Mouse (Mus musculus): ENCODE measurements at regions not wholly inside any gene's neighbourhood (a gene's known extent, or its start where the extent isn't known, plus 50 kb on each side); places are given as distances from the start of the nearest gene placed in this dataset.

- no peak overlapping the region for H3K9ac ChIP-seq (ENCODE audit: control insufficient read depth, low read depth, low read length, poor library complexity, severe bottlenecking)
- H3K27me3 ChIP-seq (ENCODE audit: control insufficient read depth in 1 of 2, insufficient read depth in 2 of 2, low read length in 2 of 2), result no peaks in the 10 kb centered on the region
- no peaks in the 10 kb centered on the region for H3K79me2 ChIP-seq (ENCODE audit: control insufficient read depth, insufficient read depth, low read length, poor library complexity)
- no peaks in the 10 kb centered on the region for H3K4me1 ChIP-seq (ENCODE audit: control insufficient read depth in 1 of 2, insufficient read depth in 2 of 2, low read length in 2 of 2)
- no peak overlapping the region for H3K4me3 ChIP-seq (ENCODE audit: control insufficient read depth in 1 of 2, insufficient read depth in 1 of 2, low read depth in 2 of 2, low read length in 2 of 2)
- H3K36me3 ChIP-seq (ENCODE audit: control insufficient read depth in 1 of 2, insufficient read depth in 2 of 2, low read length in 2 of 2), result no peaks in the 10 kb centered on the region
- DNase-seq (ENCODE audit: low read depth, low spot score), result no peak
- H3K27ac ChIP-seq (ENCODE audit: control insufficient read depth, low read depth, low read length), result no peak overlapping the region
- no peaks in the 10 kb centered on the region for H3K9me3 ChIP-seq (replicated peaks; ENCODE audit: insufficient read depth, low read length)
- no peak for TF ChIP-seq MYB (IDR thresholded peaks at IDR 0.05; ENCODE audit: low read depth, low read length)
- TF ChIP-seq MEF2A (IDR thresholded peaks at IDR 0.05; ENCODE audit: extremely low read depth, insufficient replicate concordance, low read depth, low read length, poor library complexity, severe bottlenecking), result no peak
- TF ChIP-seq GABPA (IDR thresholded peaks at IDR 0.05; ENCODE audit: low read depth, low read length), result no peak
- TF ChIP-seq ZKSCAN1 (IDR thresholded peaks at IDR 0.05; ENCODE audit: low read depth, low read length), result no peak
- no peak for TF ChIP-seq ZC3H11A (IDR thresholded peaks at IDR 0.05; ENCODE audit: low read depth, low read length)
These were observed 439.1 kb upstream of the Ccnh start for GRCm38 (mm10) chr13:84750136-84750535.

GRCm38 (mm10) chr13:84751576-84752490, 437.4 kb upstream of the Ccnh start:
- Histone ChIP-seq H3K9me3 (replicated peaks; ENCODE audit: insufficient read depth, low read length) (no peaks in the 10 kb centered on the region), H3K9ac (ENCODE audit: control insufficient read depth, low read depth, low read length, poor library complexity, severe bottlenecking) (no peak overlapping the region)

GRCm38 (mm10) chr13:84752491-84752820, 436.8 kb upstream of the Ccnh start:
- Histone ChIP-seq H3K36me3 (ENCODE audit: control insufficient read depth in 1 of 2, insufficient read depth in 2 of 2, low read length in 2 of 2) (no peaks in the 10 kb centered on the region), H3K9ac (ENCODE audit: control insufficient read depth, low read depth, low read length, poor library complexity, severe bottlenecking) (no peak overlapping the region), H3K79me2 (ENCODE audit: control insufficient read depth, insufficient read depth, low read length, poor library complexity) (no peaks in the 10 kb centered on the region), H3K27me3 (ENCODE audit: control insufficient read depth in 1 of 2, insufficient read depth in 2 of 2, low read length in 2 of 2) (peaks cover 0 to under 1% of the 10 kb centered on the region in 2 experiments; a peak in 1 of 4 replicates), H3K9me3 (replicated peaks; ENCODE audit: insufficient read depth, low read length) (no peaks in the 10 kb centered on the region), H3K4me1 (ENCODE audit: control insufficient read depth in 1 of 2, insufficient read depth in 2 of 2, low read length in 2 of 2) (no peaks in the 10 kb centered on the region), H3K4me3 (ENCODE audit: control insufficient read depth in 1 of 2, insufficient read depth in 1 of 2, low read depth in 2 of 2, low read length in 2 of 2) (no peak overlapping the region), H3K27ac (ENCODE audit: control insufficient read depth, low read depth, low read length) (no peak overlapping the region)
- no peak for TF ChIP-seq MAX (IDR thresholded peaks at IDR 0.05; ENCODE audit: low read length)
- no peak for TF ChIP-seq MAZ (IDR thresholded peaks at IDR 0.05; ENCODE audit: low read depth, low read length)
- no peak for TF ChIP-seq ZC3H11A (IDR thresholded peaks at IDR 0.05; ENCODE audit: low read depth, low read length)
- TF ChIP-seq CTCF (IDR thresholded peaks at IDR 0.05 in 2 of 3, conservative IDR thresholded peaks at IDR 0.05 in 1 of 3; ENCODE audit: control insufficient read depth in 1 of 3, insufficient read depth in 1 of 3, low read depth in 2 of 3, low read length in 3 of 3, poor library complexity in 1 of 3, severe bottlenecking in 1 of 3), result no peak
- TF ChIP-seq SIN3A (IDR thresholded peaks at IDR 0.05; ENCODE audit: low read length), result no peak
- TF ChIP-seq CHD2 (IDR thresholded peaks at IDR 0.05; ENCODE audit: low read length), result no peak
- no peak for TF ChIP-seq TBP (IDR thresholded peaks at IDR 0.05; ENCODE audit: low read depth, low read length)
- TF ChIP-seq MYB (IDR thresholded peaks at IDR 0.05; ENCODE audit: low read depth, low read length), result no peak
- no peak for TF ChIP-seq USF2 (IDR thresholded peaks at IDR 0.05; ENCODE audit: borderline replicate concordance in 1 of 2, insufficient read depth in 1 of 2, low read depth in 1 of 2, low read length in 2 of 2)
- no peak for TF ChIP-seq ZKSCAN1 (IDR thresholded peaks at IDR 0.05; ENCODE audit: low read depth, low read length)
- no peak for TF ChIP-seq BHLHE40 (IDR thresholded peaks at IDR 0.05; ENCODE audit: borderline replicate concordance, low read depth, low read length)
- TF ChIP-seq NRF1 (IDR thresholded peaks at IDR 0.05; ENCODE audit: insufficient read depth, low read depth, low read length, poor library complexity, severe bottlenecking), result no peak
- TF ChIP-seq UBTF (IDR thresholded peaks at IDR 0.05; ENCODE audit: borderline replicate concordance, insufficient read depth, low read depth, low read length), result no peak
- TF ChIP-seq E2F4 (IDR thresholded peaks at IDR 0.05; ENCODE audit: borderline replicate concordance, low read depth, low read length), result no peak
- no peak for TF ChIP-seq RCOR1 (IDR thresholded peaks at IDR 0.05; ENCODE audit: low read depth, low read length)
- no peak for TF ChIP-seq USF1 (IDR thresholded peaks at IDR 0.05; ENCODE audit: low read depth, low read length)
- no peak for TF ChIP-seq POLR2AphosphoS2 (IDR thresholded peaks at IDR 0.05; ENCODE audit: low read length)
- no peak for TF ChIP-seq CHD1 (IDR thresholded peaks at IDR 0.05; ENCODE audit: low read depth, low read length)
- no peak for TF ChIP-seq MXI1 (IDR thresholded peaks at IDR 0.05; ENCODE audit: low read depth, low read length)
- TF ChIP-seq TCF12 (IDR thresholded peaks at IDR 0.05; ENCODE audit: low read depth, low read length), result no peak
- DNase-seq (ENCODE audit: low read depth, low spot score), result no peak

More at GRCm38 (mm10) chr13:84751576-84752490, 437.4 kb upstream of the Ccnh start:
- H3K4me1 ChIP-seq (ENCODE audit: control insufficient read depth in 1 of 2, insufficient read depth in 2 of 2, low read length in 2 of 2), result no peaks in the 10 kb centered on the region
- H3K79me2 ChIP-seq (ENCODE audit: control insufficient read depth, insufficient read depth, low read length, poor library complexity), result no peaks in the 10 kb centered on the region
- no peaks in the 10 kb centered on the region for H3K27me3 ChIP-seq (ENCODE audit: control insufficient read depth in 1 of 2, insufficient read depth in 2 of 2, low read length in 2 of 2)
- H3K36me3 ChIP-seq (ENCODE audit: control insufficient read depth in 1 of 2, insufficient read depth in 2 of 2, low read length in 2 of 2), result no peaks in the 10 kb centered on the region
- no peak overlapping the region for H3K4me3 ChIP-seq (ENCODE audit: control insufficient read depth in 1 of 2, insufficient read depth in 1 of 2, low read depth in 2 of 2, low read length in 2 of 2)
- no peak for DNase-seq (ENCODE audit: low read depth, low spot score)
- no peak for TF ChIP-seq USF1 (IDR thresholded peaks at IDR 0.05; ENCODE audit: low read depth, low read length)
- H3K27ac ChIP-seq (ENCODE audit: control insufficient read depth, low read depth, low read length), result no peak overlapping the region

All from MEL (cell line).